Mouse (Mus musculus) midbrain, embryonic 15.5 days (tissue): Measurements from ENCODE around the gene Isoc2a. TPM values are rescaled to one million over a fixed set of nuclear protein-coding genes. Genes with fewer than 3 reads are reported as not detected.
A peak's percentile ranks its signal among the peaks of the same experiment; 100 is the strongest.

Experiments used
- ATAC-seq: fragments of 200-750 bp; cut with Nextera tagmentation; replicated peaks from 2 replicates; pipeline ENCODE4 v1.8.0; 2017; ENCODE audit warnings: moderate TSS enrichment
- H3K27ac ChIP-seq: fragments of 300-500 bp; sonication (generic); 2 replicates; pipeline ENCODE4 v1.5.1; 2015; ENCODE audit warnings: mild to moderate bottlenecking, inconsistent platforms
- H3K27me3 ChIP-seq: fragments of 300-500 bp; sonication (generic); replicated peaks from 2 replicates; pipeline ENCODE4 v1.6.1; 2015; ENCODE audit warnings: inconsistent platforms
- H3K36me3 ChIP-seq: fragments of 300-500 bp; sonication (generic); replicated peaks from 2 replicates; pipeline ENCODE4 v1.6.1; 2015; ENCODE audit warnings: inconsistent platforms
- H3K4me1 ChIP-seq: fragments of 300-500 bp; sonication (generic); 2 replicates; pipeline ENCODE4 v1.6.1; 2015; ENCODE audit warnings: inconsistent platforms
- H3K4me2 ChIP-seq: fragments of 300-500 bp; sonication (generic); 2 replicates; pipeline ENCODE4 v1.6.1; 2015; ENCODE audit warnings: inconsistent platforms, mild to moderate bottlenecking, moderate library complexity
- H3K4me3 ChIP-seq: fragments of 300-500 bp; sonication (generic); 2 replicates; pipeline ENCODE4 v1.5.1; 2015; ENCODE audit warnings: mild to moderate bottlenecking, inconsistent platforms
- H3K9ac ChIP-seq: fragments of 300-500 bp; sonication (generic); 2 replicates; pipeline ENCODE4 v1.6.1; 2015; ENCODE audit warnings: mild to moderate bottlenecking, inconsistent platforms
- H3K9me3 ChIP-seq: fragments of 300-500 bp; sonication (generic); 2 replicates; pipeline ENCODE4 v1.6.1; 2016; ENCODE audit warnings: inconsistent platforms
- WGBS: fragments of 180-500 bp; shearing (Covaris S2); methylation state at CpG from one replicate; pipeline ENCODE4 v1.1.7; 2015; ENCODE audit warnings: mixed read lengths; 5-methylcytosine and 5-hydroxymethylcytosine counted together
- polyA plus RNA-seq: library from polyadenylated mRNA; unstranded; fragments of >200 nt; fragmentation: Nextera tagmentation; extraction: Ambion mirVana; gene quantifications from 2 replicates; pipeline ENCODE4 v1.2.1, GENCODE M21; 2015

Isoc2a gene
- polyA plus RNA-seq, 1 experiment from 2014 or later: 0.57 TPM

GRCm38 (mm10) chr7:4934160-4934914 is 57.4 kb downstream of the Isoc2a start:
- Histone ChIP-seq H3K9ac (no peak overlapping the region), H3K4me2 (no peak overlapping the region), H3K9me3 (no peaks in the 10 kb centered on the region), H3K27me3 (no peaks in the 10 kb centered on the region), H3K36me3 (no peaks in the 10 kb centered on the region), H3K27ac (no peak overlapping the region), H3K4me3 (no peak overlapping the region), H3K4me1 (no peaks in the 10 kb centered on the region)
- ATAC-seq: no peak
- 84% methylated on average over 4 of the region's 4 CpGs for WGBS

- H3K9me3 ChIP-seq: no peaks in the 10 kb centered on the region
- no peak for ATAC-seq
- no peak overlapping the region for H3K9ac ChIP-seq
- 82% methylated on average over 10 of the region's 10 CpGs for WGBS
- no peak overlapping the region for H3K4me3 ChIP-seq
- no peak overlapping the region for H3K4me2 ChIP-seq
- H3K27ac ChIP-seq: no peak overlapping the region
- H3K36me3 ChIP-seq: no peaks in the 10 kb centered on the region
- no peaks in the 10 kb centered on the region for H3K4me1 ChIP-seq
- H3K27me3 ChIP-seq: no peaks in the 10 kb centered on the region
Measured at GRCm38 (mm10) chr7:4936832-4937231, 59.9 kb downstream of the Isoc2a start.

- ATAC-seq: no peak
Measured at GRCm38 (mm10) chr7:4937392-4937791, 60.4 kb downstream of the Isoc2a start.

GRCm38 (mm10) chr7:4938456-4938855 is 61.5 kb downstream of the Isoc2a start:
- Histone ChIP-seq H3K4me3 (no peak overlapping the region), H3K27ac (no peak overlapping the region), H3K9me3 (no peaks in the 10 kb centered on the region), H3K4me2 (no peak overlapping the region), H3K36me3 (no peaks in the 10 kb centered on the region), H3K27me3 (no peaks in the 10 kb centered on the region), H3K9ac (no peak overlapping the region), H3K4me1 (no peaks in the 10 kb centered on the region)
- WGBS: 31% methylated on average over 2 of the region's 2 CpGs
- ATAC-seq: no peak

More at GRCm38 (mm10) chr7:4937392-4937791, 60.4 kb downstream of the Isoc2a start:
- Histone ChIP-seq H3K27ac (no peak overlapping the region), H3K36me3 (no peaks in the 10 kb centered on the region), H3K9me3 (no peaks in the 10 kb centered on the region), H3K4me1 (no peaks in the 10 kb centered on the region), H3K27me3 (no peaks in the 10 kb centered on the region), H3K4me2 (no peak overlapping the region), H3K4me3 (no peak overlapping the region), H3K9ac (no peak overlapping the region)
- 82% methylated on average over 11 of the region's 11 CpGs for WGBS

GRCm38 (mm10) chr7:4940068-4940479 is 63.1 kb downstream of the Isoc2a start:
- 0 out of 2 replicates have a peak, but pooled peaks have one; percentile 46 for ATAC-seq
- 22% methylated on average over 9 of the region's 9 CpGs for WGBS
- no peak overlapping the region for H3K4me3 ChIP-seq
- H3K4me1 ChIP-seq: no peaks in the 10 kb centered on the region
- no peaks in the 10 kb centered on the region for H3K9me3 ChIP-seq
- H3K36me3 ChIP-seq: no peaks in the 10 kb centered on the region
- H3K9ac ChIP-seq: no peak overlapping the region
- H3K27me3 ChIP-seq: no peaks in the 10 kb centered on the region
- H3K4me2 ChIP-seq: no peak overlapping the region
- H3K27ac ChIP-seq: no peak overlapping the region

- Histone ChIP-seq H3K27ac (no peak overlapping the region), H3K27me3 (no peaks in the 10 kb centered on the region), H3K9me3 (no peaks in the 10 kb centered on the region), H3K36me3 (no peaks in the 10 kb centered on the region), H3K4me2 (no peak overlapping the region), H3K9ac (no peak overlapping the region), H3K4me1 (no peaks in the 10 kb centered on the region), H3K4me3 (no peak overlapping the region)
- WGBS: 59% methylated on average over 5 of the region's 5 CpGs
- ATAC-seq: no peak
Measured at GRCm38 (mm10) chr7:4942673-4943072, 65.7 kb downstream of the Isoc2a start.

GRCm38 (mm10) chr7:4943223-4943815 is 66.4 kb downstream of the Isoc2a start:
- Histone ChIP-seq H3K36me3 (no peaks in the 10 kb centered on the region), H3K27me3 (no peaks in the 10 kb centered on the region), H3K4me3 (peak overlapping the region; percentile 36), H3K4me1 (no peaks in the 10 kb centered on the region), H3K27ac (no peak overlapping the region), H3K9me3 (no peaks in the 10 kb centered on the region), H3K9ac (no peak overlapping the region), H3K4me2 (peak overlapping the region; percentile 48)
- peak; percentile 67 for ATAC-seq
- WGBS: 20% methylated on average over 15 of the region's 15 CpGs

Other genes starting within 250 kb of the Isoc2a start
- 3.8 and 4.2 TPM in 2 replicates for gene Tmem86b, start 245.7 kb upstream of the Isoc2a start, polyA plus RNA-seq
- 10.5 TPM in 2 replicates for gene Ppp6r1, start 218.1 kb upstream of the Isoc2a start, polyA plus RNA-seq
- gene Hspbp1, start 192.1 kb upstream of the Isoc2a start, polyA plus RNA-seq: 165 TPM in 2 replicates
- 8.6 TPM in 2 replicates for gene Brsk1, start 186.5 kb upstream of the Isoc2a start, polyA plus RNA-seq
- gene Tmem150b, start 151.9 kb upstream of the Isoc2a start, polyA plus RNA-seq: 0.09 and 0.25 TPM in 2 replicates
- 75.3 and 77.2 TPM in 2 replicates for gene Kmt5c, start 137.0 kb upstream of the Isoc2a start, polyA plus RNA-seq
- 21.6 and 23.6 TPM in 2 replicates for gene Cox6b2, start 124.1 kb upstream of the Isoc2a start, polyA plus RNA-seq
- gene Fam71e2, start 105.9 kb upstream of the Isoc2a start, polyA plus RNA-seq: not detected in 2 replicates
- 1.0 and 1.6 TPM in 2 replicates for gene Il11, start 94.3 kb upstream of the Isoc2a start, polyA plus RNA-seq
- not detected in 2 replicates for gene Tmem190, start 94.2 kb upstream of the Isoc2a start, polyA plus RNA-seq
- gene Tmem238, start 87.5 kb upstream of the Isoc2a start, polyA plus RNA-seq: 5.4 and 5.8 TPM in 2 replicates
- gene Rpl28, start 84.3 kb upstream of the Isoc2a start, polyA plus RNA-seq: 186 and 187 TPM in 2 replicates
- 265 and 288 TPM in 2 replicates for gene Ube2s, start 64.6 kb upstream of the Isoc2a start, polyA plus RNA-seq
- 15.3 and 16.6 TPM in 2 replicates for gene Shisa7, start 32.5 kb upstream of the Isoc2a start, polyA plus RNA-seq
- gene Isoc2b, start 6.9 kb upstream of the Isoc2a start, polyA plus RNA-seq: 3.1 and 4.6 TPM in 2 replicates
- 0.40 and 0.65 TPM in 2 replicates for gene Gm36210, start 29.4 kb downstream of the Isoc2a start, polyA plus RNA-seq
- 4.5 and 4.6 TPM in 2 replicates for gene Zfp628, start 38.1 kb downstream of the Isoc2a start, polyA plus RNA-seq
- 46.3 and 47.7 TPM in 2 replicates for gene Nat14, start 44.9 kb downstream of the Isoc2a start, polyA plus RNA-seq
- 1.0 and 1.4 TPM in 2 replicates for gene Ssc5d, start 48.6 kb downstream of the Isoc2a start, polyA plus RNA-seq
- 0.29 TPM in 1 of 2 replicates, not detected in the other for gene Sbk2, start 87.3 kb downstream of the Isoc2a start, polyA plus RNA-seq
- gene Sbk3, start 94.0 kb downstream of the Isoc2a start, polyA plus RNA-seq: 0.32 and 0.41 TPM in 2 replicates
- 72.6 and 77.2 TPM in 2 replicates for gene Zfp579, start 119.0 kb downstream of the Isoc2a start, polyA plus RNA-seq
- 7.1 and 7.7 TPM in 2 replicates for gene Zfp524, start 137.3 kb downstream of the Isoc2a start, polyA plus RNA-seq
- 41.3 and 48.8 TPM in 2 replicates for gene Fiz1, start 137.5 kb downstream of the Isoc2a start, polyA plus RNA-seq
- gene Gm44973, start 138.3 kb downstream of the Isoc2a start, polyA plus RNA-seq: 1.2 TPM in 1 of 2 replicates, not detected in the other
- 8.0 and 8.4 TPM in 2 replicates for gene Zfp865, start 143.2 kb downstream of the Isoc2a start, polyA plus RNA-seq
- 64.9 and 67.8 TPM in 2 replicates for gene Ccdc106, start 143.4 kb downstream of the Isoc2a start, polyA plus RNA-seq
- not detected in 2 replicates for gene 4632433K11Rik, start 157.0 kb downstream of the Isoc2a start, polyA plus RNA-seq
- gene Zfp784, start 161.3 kb downstream of the Isoc2a start, polyA plus RNA-seq: 12.3 and 13.5 TPM in 2 replicates
- gene Zfp580, start 174.4 kb downstream of the Isoc2a start, polyA plus RNA-seq: 106 and 110 TPM in 2 replicates
- 103 and 107 TPM in 2 replicates for gene U2af2, start 185.0 kb downstream of the Isoc2a start, polyA plus RNA-seq
- gene Epn1, start 203.1 kb downstream of the Isoc2a start, polyA plus RNA-seq: 119 and 124 TPM in 2 replicates
- gene Rfpl4, start 239.8 kb downstream of the Isoc2a start, polyA plus RNA-seq: 0.14 TPM in 1 of 2 replicates, not detected in the other
- gene Rasl2-9, start 248.8 kb downstream of the Isoc2a start, polyA plus RNA-seq: 0.28 and 0.63 TPM in 2 replicates